23 mouse cellular contexts compared by ENCODE assay signal in genomic region chr7:102718970-102719369, GRCm38 (mm10). TPM values are rescaled to one million over a fixed set of nuclear protein-coding genes. Genes with fewer than 3 reads are reported as not detected.
"Had no signal": no experiment of that assay in that cellular context is flagged by ENCODE, and none has a peak within 500 bp of the region (broad histone marks: within the 10 kb centered on the region; RNA-seq: fewer than 3 reads in every experiment).

Gene Olfr33, minus strand, starts transcription at chr7:102719070.

- H3K27ac ChIP-seq: neural tube, embryonic 13.5 days; neural tube, embryonic 15.5 days; stomach, embryonic 15.5 days; stomach, postnatal 0 days had no signal

- H3K9me3 ChIP-seq: neural tube, embryonic 13.5 days; neural tube, embryonic 15.5 days; stomach, embryonic 15.5 days had no signal

- H3K9ac ChIP-seq: neural tube, embryonic 13.5 days; neural tube, embryonic 15.5 days; stomach, embryonic 15.5 days had no signal

- H3K27me3 ChIP-seq: neural tube, embryonic 13.5 days; neural tube, embryonic 15.5 days; stomach, embryonic 15.5 days had no signal

- H3K4me2 ChIP-seq: neural tube, embryonic 13.5 days; neural tube, embryonic 15.5 days; stomach, embryonic 15.5 days had no signal

- H3K36me3 ChIP-seq: neural tube, embryonic 13.5 days; neural tube, embryonic 15.5 days; stomach, embryonic 15.5 days had no signal

- DNase-seq: retina, postnatal 1 day; right cerebral cortex, adult 18-20 months; right cerebral cortex, postnatal 14 days; right cerebral cortex, postnatal 25 days; right cerebral cortex, postnatal 4 days; spleen, adult 18-20 months; thymus, adult 18-20 months; thymus, adult 2 months; thymus, postnatal 14 days; thymus, postnatal 25 days; thymus, postnatal 36 days; thymus, postnatal 4 days had no signal

- H3K4me1 ChIP-seq: neural tube, embryonic 13.5 days; neural tube, embryonic 15.5 days; stomach, embryonic 15.5 days had no signal

- H3K4me3 ChIP-seq: neural tube, embryonic 13.5 days; neural tube, embryonic 15.5 days; stomach, embryonic 15.5 days had no signal

RNA-seq across cellular contexts. Expression of gene Olfr33, which starts in this region (rescaled TPM):
- polyA plus RNA-seq: neural tube, embryonic 13.5 days; neural tube, embryonic 14.5 days; neural tube, embryonic 15.5 days; small intestine, adult 2 months; spleen, adult 2 months; stomach, embryonic 14.5 days; stomach, embryonic 15.5 days; stomach, embryonic 16.5 days; stomach, postnatal 0 days; thymus, adult 2 months; thymus, postnatal 0 days; urinary bladder, adult 2 months had no signal
